Mouse (Mus musculus) stomach, postnatal 0 days (tissue): ENCODE results near the gene Mdh1.

Source experiments
- CTCF ChIP-seq: IDR thresholded peaks from 2 replicates; pipeline ENCODE4 v1.5.1; 2016; ENCODE audit warnings: antibody characterized with exemption, low read depth, mild to moderate bottlenecking, moderate library complexity
- EP300 ChIP-seq: optimal IDR thresholded peaks from 2 replicates; pipeline ENCODE3; 2016; ENCODE audit warnings: antibody characterized with exemption

GRCm38 (mm10) chr11:21602497-21602896 is 30.3 kb upstream of the Mdh1 start:
- TF ChIP-seq EP300 (no peak), CTCF (no peak)
